Mouse (Mus musculus) hindbrain, embryonic 13.5 days (tissue): ENCODE data around the gene Igf2bp2. TPM values are rescaled to one million over a fixed set of nuclear protein-coding genes. Genes with fewer than 3 reads are reported as not detected.

Experiments
- ATAC-seq: fragments of 200-750 bp; cut with Nextera tagmentation; 2 replicates; pipeline ENCODE4 v1.8.0; 2017; ENCODE audit warnings: moderate TSS enrichment; ENCODE audit not compliant: low FRiP score
- H3K27ac ChIP-seq: fragments of 300-500 bp; sonication (generic); 2 replicates; pipeline ENCODE4 v1.5.1; 2015; ENCODE audit warnings: inconsistent platforms, mild to moderate bottlenecking, moderate library complexity
- H3K27me3 ChIP-seq: fragments of 300-500 bp; sonication (generic); 2 replicates; pipeline ENCODE4 v1.6.1; 2015; ENCODE audit warnings: mild to moderate bottlenecking, inconsistent platforms
- H3K36me3 ChIP-seq: fragments of 300-500 bp; sonication (generic); 2 replicates; pipeline ENCODE4 v1.6.1; 2015; ENCODE audit warnings: mild to moderate bottlenecking, inconsistent platforms
- H3K4me1 ChIP-seq: fragments of 300-500 bp; sonication (generic); replicated peaks from 2 replicates; pipeline ENCODE4 v1.6.1; 2015; ENCODE audit warnings: inconsistent platforms
- H3K4me2 ChIP-seq: fragments of 300-500 bp; sonication (generic); 2 replicates; pipeline ENCODE4 v1.6.1; 2015; ENCODE audit warnings: inconsistent platforms, mild to moderate bottlenecking, moderate library complexity
- H3K4me3 ChIP-seq: fragments of 300-500 bp; sonication (generic); 2 replicates; pipeline ENCODE4 v1.5.1; 2015; ENCODE audit warnings: mild to moderate bottlenecking, inconsistent platforms
- H3K9ac ChIP-seq: fragments of 300-500 bp; sonication (generic); 2 replicates; pipeline ENCODE4 v1.6.1; 2015; ENCODE audit warnings: mild to moderate bottlenecking, inconsistent platforms
- H3K9me3 ChIP-seq: fragments of 300-500 bp; sonication (generic); 2 replicates; pipeline ENCODE4 v1.6.1; 2016; ENCODE audit warnings: inconsistent platforms
- WGBS: fragments of 180-500 bp; shearing (Covaris S2); methylation state at CpG from one replicate; pipeline ENCODE4 v1.1.7; 2015; 5-methylcytosine and 5-hydroxymethylcytosine counted together
- polyA plus RNA-seq: library from polyadenylated mRNA; unstranded; fragments of >200 nt; fragmentation: Nextera tagmentation; extraction: Ambion mirVana; gene quantifications from 2 replicates; pipeline ENCODE4 v1.2.1, GENCODE M21; 2015

The Igf2bp2 gene
- polyA plus RNA-seq, 1 experiment from 2014 or later: 33.5 TPM

- H3K9ac ChIP-seq: no peak overlapping the region
- H3K4me1 ChIP-seq: no peaks in the 10 kb centered on the region; the same call in 1 of the 2 replicates
- H3K4me2 ChIP-seq: no peak overlapping the region
- H3K4me3 ChIP-seq: no peak overlapping the region
- WGBS: 86% methylated on average over 4 of the region's 4 CpGs
- peaks cover 40% of the 10 kb centered on the region for H3K36me3 ChIP-seq
- H3K27ac ChIP-seq: no peak overlapping the region
- no peaks in the 10 kb centered on the region for H3K9me3 ChIP-seq
- no peaks in the 10 kb centered on the region for H3K27me3 ChIP-seq
- no peak for ATAC-seq
Measured at GRCm38 (mm10) chr16:22085411-22085810, 77.7 kb downstream of the Igf2bp2 start.

DNA sequence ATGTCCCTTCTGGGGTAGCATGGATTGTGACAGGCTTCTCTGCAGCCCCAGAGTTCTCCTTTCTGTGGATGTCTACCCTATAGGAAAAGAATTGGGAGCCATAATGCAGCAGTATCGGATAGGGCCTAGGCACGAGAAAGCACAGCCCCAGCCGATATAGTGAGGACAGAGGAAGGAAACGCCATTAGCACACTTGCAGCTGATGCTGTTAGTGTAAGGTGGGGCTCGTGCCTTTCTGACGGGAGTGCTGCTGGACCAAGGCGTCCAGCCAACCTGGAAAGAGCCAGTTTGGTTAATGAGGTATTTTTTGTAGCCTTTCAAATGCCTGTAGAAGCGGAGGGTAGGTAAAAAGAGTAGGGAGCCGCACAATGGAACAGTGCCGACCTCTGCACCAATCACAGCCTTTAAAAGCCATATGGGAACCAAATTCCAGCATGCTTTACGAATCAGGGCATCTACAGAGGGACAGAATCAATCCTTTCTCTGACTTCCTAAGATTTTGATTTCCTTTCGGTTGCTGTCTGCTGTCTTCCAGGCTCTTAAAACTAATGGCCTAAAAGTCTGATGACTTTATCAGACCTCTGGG is 82.9 kb downstream of the Igf2bp2 start:
- peaks cover 10% of the 10 kb centered on the region for H3K4me1 ChIP-seq
- peaks cover 66% of the 10 kb centered on the region for H3K36me3 ChIP-seq
- WGBS: 88% methylated on average over 12 of the region's 12 CpGs
- no peaks in the 10 kb centered on the region for H3K27me3 ChIP-seq
- no peak overlapping the region for H3K9ac ChIP-seq
- no peaks in the 10 kb centered on the region for H3K9me3 ChIP-seq
- H3K4me3 ChIP-seq: no peak overlapping the region
- H3K4me2 ChIP-seq: no peak overlapping the region
- no peak overlapping the region for H3K27ac ChIP-seq
- ATAC-seq: no peak

GRCm38 (mm10) chr16:22076620-22076941 is 86.5 kb downstream of the Igf2bp2 start:
- Histone ChIP-seq H3K4me3 (no peak overlapping the region), H3K4me1 (peaks cover 10% of the 10 kb centered on the region; the same call in 1 of the 2 replicates), H3K27me3 (no peaks in the 10 kb centered on the region), H3K27ac (no peak overlapping the region), H3K4me2 (no peak overlapping the region), H3K36me3 (peaks cover 91% of the 10 kb centered on the region), H3K9me3 (no peaks in the 10 kb centered on the region), H3K9ac (no peak overlapping the region)
- ATAC-seq: no peak
- WGBS: 41% methylated on average over 4 of the region's 4 CpGs

DNA sequence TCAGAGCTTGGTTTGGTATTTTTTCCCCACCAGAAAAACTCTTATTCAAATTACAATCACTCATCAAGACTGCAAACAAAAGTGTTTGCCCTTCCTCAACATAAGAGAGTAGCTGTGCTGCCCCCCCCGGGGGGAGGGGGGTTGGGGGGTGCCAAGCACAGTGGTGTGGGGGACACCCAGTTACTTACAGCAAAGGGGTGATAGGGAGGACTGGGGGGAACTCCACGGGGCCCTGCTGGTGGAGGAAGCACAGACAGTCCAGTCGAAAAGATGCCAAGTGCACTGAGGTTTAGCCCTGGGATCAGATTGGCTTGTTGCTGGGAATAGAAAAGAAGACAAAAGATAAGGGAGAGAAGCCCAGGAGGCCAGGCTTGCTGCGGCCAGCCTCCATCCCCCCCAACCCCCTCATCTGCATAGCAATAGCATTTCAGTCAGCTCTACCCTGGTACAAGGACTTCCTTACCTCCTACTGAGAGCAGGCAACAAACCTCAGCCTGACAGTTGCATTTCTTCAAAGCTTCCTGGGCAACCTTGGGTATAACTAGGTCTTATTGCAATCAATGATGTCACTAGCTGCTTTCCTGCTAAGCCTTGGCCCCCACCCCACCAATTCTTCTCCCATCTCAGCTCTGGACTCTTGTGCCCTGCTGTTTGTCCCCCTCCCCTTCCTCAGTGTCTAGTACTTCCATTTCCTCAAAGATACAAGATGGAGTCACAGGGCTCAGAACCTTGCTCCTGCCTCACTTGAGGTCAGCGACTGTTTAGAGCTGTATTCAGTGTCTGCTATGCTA is 87.1 kb downstream of the Igf2bp2 start:
- no peaks in the 10 kb centered on the region for H3K9me3 ChIP-seq
- no peaks in the 10 kb centered on the region for H3K27me3 ChIP-seq
- H3K9ac ChIP-seq: no peak overlapping the region
- H3K27ac ChIP-seq: peak overlapping the region; percentile 64
- peaks cover 91% of the 10 kb centered on the region for H3K36me3 ChIP-seq
- WGBS: 13% methylated on average over 5 of the region's 5 CpGs
- H3K4me3 ChIP-seq: no peak overlapping the region
- peak; percentile 54 for ATAC-seq
- H3K4me2 ChIP-seq: no peak overlapping the region
- H3K4me1 ChIP-seq: peaks cover 10% of the 10 kb centered on the region; the same call in 1 of the 2 replicates

- Histone ChIP-seq H3K9ac (no peak overlapping the region), H3K27me3 (no peaks in the 10 kb centered on the region), H3K9me3 (no peaks in the 10 kb centered on the region), H3K4me1 (peaks cover 10% of the 10 kb centered on the region; the same call in 1 of the 2 replicates), H3K4me2 (no peak overlapping the region), H3K27ac (no peak overlapping the region), H3K4me3 (no peak overlapping the region), H3K36me3 (peaks cover 89% of the 10 kb centered on the region)
- WGBS: 80% methylated on average over 6 of the region's 6 CpGs
- ATAC-seq: no peak
Measured at GRCm38 (mm10) chr16:22075067-22075466, 88.0 kb downstream of the Igf2bp2 start.

GRCm38 (mm10) chr16:22071361-22071760 is 91.7 kb downstream of the Igf2bp2 start:
- no peak overlapping the region for H3K27ac ChIP-seq
- H3K27me3 ChIP-seq: no peaks in the 10 kb centered on the region
- H3K4me1 ChIP-seq: peaks cover 7% of the 10 kb centered on the region; the same call in 1 of the 2 replicates
- WGBS: 87% methylated on average over 7 of the region's 7 CpGs
- H3K9ac ChIP-seq: no peak overlapping the region
- H3K9me3 ChIP-seq: no peaks in the 10 kb centered on the region
- no peak overlapping the region for H3K4me3 ChIP-seq
- peaks cover 93% of the 10 kb centered on the region for H3K36me3 ChIP-seq
- no peak overlapping the region for H3K4me2 ChIP-seq
- ATAC-seq: no peak

DNA sequence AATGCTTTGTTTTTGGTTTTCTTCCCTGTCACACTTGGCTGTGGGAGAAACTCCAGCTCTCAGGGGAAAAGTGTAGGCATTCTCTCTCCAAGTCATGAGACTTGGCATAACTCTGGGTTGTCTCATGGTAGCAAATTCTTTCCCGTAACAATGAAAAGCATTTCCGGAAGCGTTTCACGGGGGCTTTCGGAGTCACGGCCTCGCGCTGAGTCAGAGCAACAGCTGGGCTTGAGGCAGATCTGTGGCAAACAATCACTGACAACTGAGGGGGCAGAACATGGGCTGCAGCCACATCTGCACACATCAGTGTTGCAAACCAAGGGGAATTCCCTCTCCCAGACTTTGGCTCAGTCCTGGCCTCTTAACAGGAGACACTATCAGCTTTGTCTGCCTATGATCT is 95.7 kb downstream of the Igf2bp2 start:
- no peak overlapping the region for H3K4me2 ChIP-seq
- WGBS: 92% methylated on average over 8 of the region's 8 CpGs
- no peaks in the 10 kb centered on the region for H3K27me3 ChIP-seq
- H3K36me3 ChIP-seq: peaks cover 96% of the 10 kb centered on the region
- no peaks in the 10 kb centered on the region for H3K4me1 ChIP-seq
- no peak overlapping the region for H3K27ac ChIP-seq
- H3K4me3 ChIP-seq: no peak overlapping the region
- H3K9ac ChIP-seq: no peak overlapping the region
- no peaks in the 10 kb centered on the region for H3K9me3 ChIP-seq
- ATAC-seq: no peak

GRCm38 (mm10) chr16:22065536-22065935 is 97.6 kb downstream of the Igf2bp2 start:
- no peak for ATAC-seq
- no peaks in the 10 kb centered on the region for H3K9me3 ChIP-seq
- H3K4me3 ChIP-seq: no peak overlapping the region
- no peak overlapping the region for H3K9ac ChIP-seq
- peaks cover 99% of the 10 kb centered on the region for H3K36me3 ChIP-seq
- H3K4me2 ChIP-seq: no peak overlapping the region
- H3K27ac ChIP-seq: no peak overlapping the region
- H3K4me1 ChIP-seq: no peaks in the 10 kb centered on the region
- H3K27me3 ChIP-seq: no peaks in the 10 kb centered on the region

DNA sequence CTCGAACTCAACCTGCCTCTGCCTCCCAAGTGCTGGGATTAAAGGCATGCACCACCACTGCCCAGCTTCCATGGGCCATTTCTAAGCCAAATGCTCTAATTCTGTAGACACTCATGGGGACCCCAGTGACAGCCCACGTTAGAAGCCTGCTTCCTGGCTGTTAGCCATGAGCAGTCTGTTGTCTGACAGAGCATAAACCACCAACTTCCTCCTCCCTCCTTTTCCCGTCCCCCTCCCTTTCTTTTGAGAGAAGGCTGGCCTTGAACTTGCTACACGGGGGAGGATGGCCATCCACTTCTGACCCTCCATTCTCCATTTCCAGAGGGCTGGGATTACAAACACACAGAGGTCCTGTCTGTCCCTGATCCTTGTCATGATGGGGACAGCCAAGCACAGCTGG is 100.8 kb downstream of the Igf2bp2 start:
- no peak overlapping the region for H3K27ac ChIP-seq
- H3K4me3 ChIP-seq: no peak overlapping the region
- peaks cover 86% of the 10 kb centered on the region for H3K36me3 ChIP-seq
- H3K9ac ChIP-seq: no peak overlapping the region
- no peaks in the 10 kb centered on the region for H3K27me3 ChIP-seq
- H3K4me2 ChIP-seq: no peak overlapping the region
- whole genome bisulfite sequencing: 75% methylated on average over 4 of the region's 4 CpGs
- H3K9me3 ChIP-seq: no peaks in the 10 kb centered on the region
- no peak for ATAC-seq
- no peaks in the 10 kb centered on the region for H3K4me1 ChIP-seq

- ATAC-seq: no peak
- Histone ChIP-seq H3K27me3 (no peaks in the 10 kb centered on the region), H3K4me3 (no peak overlapping the region), H3K27ac (no peak overlapping the region), H3K9ac (no peak overlapping the region), H3K4me2 (no peak overlapping the region), H3K4me1 (no peaks in the 10 kb centered on the region), H3K36me3 (peaks cover 80% of the 10 kb centered on the region), H3K9me3 (no peaks in the 10 kb centered on the region)
- WGBS: 88% methylated on average over 14 of the region's 14 CpGs
Measured at GRCm38 (mm10) chr16:22061555-22062160, 101.4 kb downstream of the Igf2bp2 start.

DNA sequence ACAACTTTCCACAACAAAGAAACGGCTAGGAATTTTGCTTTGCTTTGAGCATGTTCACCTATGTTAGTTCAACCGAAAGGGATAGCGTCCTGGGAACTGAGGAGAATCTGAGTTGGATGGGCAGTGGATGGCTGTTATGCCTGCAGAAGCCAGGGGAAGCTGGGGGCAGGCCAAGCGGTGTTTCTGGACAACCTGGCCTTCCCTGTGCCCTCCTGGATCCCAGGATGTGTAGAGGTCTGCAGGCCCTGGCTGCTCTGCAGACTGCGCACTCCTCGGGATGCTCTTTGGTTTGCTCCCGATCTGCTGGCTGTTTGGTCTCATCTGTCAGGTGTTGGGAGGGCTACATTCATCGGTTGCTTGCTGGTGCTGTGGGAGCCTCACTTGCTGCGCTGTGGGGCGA is 102.7 kb downstream of the Igf2bp2 start:
- H3K27me3 ChIP-seq: no peaks in the 10 kb centered on the region
- no peak for ATAC-seq
- H3K27ac ChIP-seq: no peak overlapping the region
- WGBS: 96% methylated on average over 10 of the region's 10 CpGs
- no peaks in the 10 kb centered on the region for H3K4me1 ChIP-seq
- H3K4me3 ChIP-seq: no peak overlapping the region
- no peak overlapping the region for H3K4me2 ChIP-seq
- no peaks in the 10 kb centered on the region for H3K9me3 ChIP-seq
- H3K9ac ChIP-seq: no peak overlapping the region
- H3K36me3 ChIP-seq: peaks cover 67% of the 10 kb centered on the region

DNA sequence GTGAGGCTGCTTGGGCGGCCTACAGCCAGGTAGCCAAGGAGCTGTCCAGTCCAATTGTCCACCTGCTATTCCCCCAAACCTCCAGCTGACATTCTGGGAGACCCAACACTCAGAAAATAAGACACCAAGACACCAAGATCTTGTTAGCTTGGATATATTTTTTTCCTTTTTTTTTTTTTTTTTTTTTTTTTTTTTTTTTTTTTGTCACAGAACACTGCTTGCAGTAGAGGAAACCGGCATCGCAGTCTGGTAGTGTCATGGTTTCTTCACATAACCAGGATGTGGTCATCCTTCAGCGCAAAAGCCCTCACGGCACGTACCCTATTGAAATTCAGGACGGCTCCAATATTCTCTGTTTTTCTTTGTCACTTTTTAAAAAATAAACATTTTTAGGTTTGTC is 104.2 kb downstream of the Igf2bp2 start:
- ATAC-seq: no peak
- Histone ChIP-seq H3K4me2 (no peak overlapping the region), H3K9me3 (no peaks in the 10 kb centered on the region), H3K36me3 (peaks cover 52% of the 10 kb centered on the region), H3K4me1 (no peaks in the 10 kb centered on the region), H3K4me3 (no peak overlapping the region), H3K27ac (no peak overlapping the region), H3K27me3 (no peaks in the 10 kb centered on the region), H3K9ac (no peak overlapping the region)
- WGBS: 96% methylated on average over 7 of the region's 7 CpGs

DNA sequence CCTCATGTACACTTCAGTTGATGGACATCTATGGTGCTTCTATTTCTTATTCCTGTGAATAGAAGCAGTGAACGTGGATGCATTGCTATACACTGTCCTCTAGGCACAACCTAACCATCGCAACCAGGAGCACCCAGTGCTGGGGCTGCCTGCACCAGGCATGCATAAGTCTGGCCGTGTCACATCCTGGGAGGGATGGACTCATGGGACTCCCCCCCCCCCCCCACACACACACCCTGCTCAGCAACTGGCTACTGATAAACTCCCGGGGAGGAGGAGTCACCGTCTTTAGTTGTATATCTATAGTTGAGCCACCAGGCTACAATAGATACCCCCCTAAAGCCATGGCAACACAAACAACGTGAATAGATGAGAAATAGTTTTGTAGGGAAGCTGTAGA is 105.6 kb downstream of the Igf2bp2 start:
- H3K9ac ChIP-seq: no peak overlapping the region
- no peaks in the 10 kb centered on the region for H3K4me1 ChIP-seq
- H3K9me3 ChIP-seq: no peaks in the 10 kb centered on the region
- no peak overlapping the region for H3K4me2 ChIP-seq
- 64% methylated on average over 6 of the region's 6 CpGs for WGBS
- peaks cover 41% of the 10 kb centered on the region for H3K36me3 ChIP-seq
- no peak overlapping the region for H3K4me3 ChIP-seq
- ATAC-seq: no peak
- no peak overlapping the region for H3K27ac ChIP-seq
- no peaks in the 10 kb centered on the region for H3K27me3 ChIP-seq
